Mouse (Mus musculus) kidney, adult 2 months (tissue): Measurements from ENCODE around the gene Fam193a. TPM values are rescaled to one million over a fixed set of nuclear protein-coding genes. Genes with fewer than 3 reads are reported as not detected.

Experiments used
- DNase-seq: peaks from one replicate; pipeline ENCODE4 v3.0.0; 2021
- H3K27ac ChIP-seq: fragments of 200-500 bp; 2 replicates; pipeline ENCODE4 v1.5.1; 2012; ENCODE audit warnings: low read depth, low read length, control low read depth, inconsistent platforms; ENCODE audit not compliant: insufficient read depth
- H3K27me3 ChIP-seq: fragments of 200-500 bp; replicated peaks from 2 replicates; pipeline ENCODE4 v1.6.1; 2012; ENCODE audit warnings: mild to moderate bottlenecking, moderate library complexity, low read length, inconsistent platforms; ENCODE audit not compliant: control insufficient read depth, insufficient read depth
- H3K36me3 ChIP-seq: fragments of 200-500 bp; 2 replicates; pipeline ENCODE4 v1.6.1; 2012; ENCODE audit warnings: mild to moderate bottlenecking, moderate library complexity, low read length, inconsistent platforms; ENCODE audit not compliant: control insufficient read depth, insufficient read depth
- H3K4me1 ChIP-seq: fragments of 200-500 bp; 2 replicates; pipeline ENCODE4 v1.6.1; 2011; ENCODE audit warnings: low read length; ENCODE audit not compliant: control insufficient read depth, insufficient read depth
- H3K4me3 ChIP-seq: fragments of 200-500 bp; 2 replicates; pipeline ENCODE4 v1.5.1; 2011; ENCODE audit warnings: mild to moderate bottlenecking, low read depth, low read length, control low read depth; ENCODE audit not compliant: insufficient read depth
- CTCF ChIP-seq: fragments of 200-500 bp; conservative IDR thresholded peaks from 2 replicates; pipeline ENCODE4 v1.5.1; 2011; ENCODE audit warnings: low read depth, mild to moderate bottlenecking, control low read depth, low read length, moderate library complexity, mixed read lengths; ENCODE audit not compliant: insufficient read depth, insufficient read length
- POLR2A ChIP-seq: fragments of 200-500 bp; IDR thresholded peaks from one replicate; pipeline ENCODE4 v1.6.1; 2011; ENCODE audit warnings: low read depth, low read length, control low read depth
- WGBS: fragments of 180-500 bp; shearing (Covaris S2); methylation state at CpG from one replicate; pipeline ENCODE4 v1.1.7; 2018; 5-methylcytosine and 5-hydroxymethylcytosine counted together
- polyA plus RNA-seq: library from polyadenylated mRNA; depleted of rRNA; stranded (reverse); fragments of >200 nt; gene quantifications from 2 replicates; pipeline ENCODE4 v1.2.3, GENCODE M21; 2012

Fam193a gene
- polyA plus RNA-seq, 1 experiment = 39.0 TPM

DNA sequence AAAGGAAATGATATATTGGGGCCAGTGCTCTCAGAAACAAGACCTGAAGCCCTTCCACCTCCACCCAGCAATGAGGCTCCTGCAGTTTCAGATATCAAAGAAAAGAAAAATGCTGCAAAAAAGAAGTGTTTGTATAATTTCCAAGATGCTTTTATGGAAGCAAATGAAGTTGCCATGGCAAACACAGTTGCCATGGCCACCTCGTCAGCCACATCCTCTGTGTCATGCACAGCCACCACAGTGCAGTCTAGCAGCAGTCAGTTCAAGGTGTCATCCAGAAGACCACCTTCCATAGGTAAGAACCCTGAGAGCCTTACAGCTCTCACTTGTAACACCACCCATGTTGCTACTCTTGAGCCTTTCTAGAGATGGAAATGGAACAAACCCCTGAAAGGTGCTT lies 89.3 kb downstream of the Fam193a start:
- Histone ChIP-seq H3K36me3 (no peaks in the 10 kb centered on the region; the same call in 1 of the 2 replicates), H3K27me3 (no peaks in the 10 kb centered on the region), H3K4me1 (no peaks in the 10 kb centered on the region), H3K27ac (no peak overlapping the region), H3K4me3 (no peak overlapping the region)
- 95% methylated on average over 1 of the region's 1 CpGs for WGBS
- no peak for TF ChIP-seq POLR2A
- no peak for TF ChIP-seq CTCF
- no peak for DNase-seq

DNA sequence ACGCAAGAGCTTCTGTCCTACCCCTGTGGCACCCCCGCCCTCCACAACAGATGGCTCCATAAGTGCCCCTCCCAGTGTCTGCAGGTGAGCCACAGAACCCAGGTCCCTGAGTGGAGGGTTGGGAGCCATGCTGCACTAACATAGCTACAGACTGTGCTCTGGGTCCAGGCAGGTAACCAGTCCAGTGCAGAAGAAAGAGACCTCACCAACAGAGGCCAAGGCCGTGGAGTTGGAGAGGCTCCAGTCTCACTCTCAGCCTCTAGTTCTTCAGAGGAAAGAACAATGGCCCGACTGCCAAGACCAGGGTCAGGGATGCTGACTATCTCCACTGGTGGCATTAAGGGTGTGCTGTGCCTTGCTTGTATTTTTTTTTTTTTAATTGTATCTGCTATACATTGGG lies 91.6 kb downstream of the Fam193a start:
- Histone ChIP-seq H3K36me3 (peaks cover 6% of the 10 kb centered on the region), H3K27me3 (no peaks in the 10 kb centered on the region), H3K27ac (no peak overlapping the region), H3K4me3 (no peak overlapping the region), H3K4me1 (no peaks in the 10 kb centered on the region)
- DNase-seq = no peak
- TF ChIP-seq POLR2A (no peak), CTCF (no peak)
- 95% methylated on average over 4 of the region's 4 CpGs for WGBS

DNA sequence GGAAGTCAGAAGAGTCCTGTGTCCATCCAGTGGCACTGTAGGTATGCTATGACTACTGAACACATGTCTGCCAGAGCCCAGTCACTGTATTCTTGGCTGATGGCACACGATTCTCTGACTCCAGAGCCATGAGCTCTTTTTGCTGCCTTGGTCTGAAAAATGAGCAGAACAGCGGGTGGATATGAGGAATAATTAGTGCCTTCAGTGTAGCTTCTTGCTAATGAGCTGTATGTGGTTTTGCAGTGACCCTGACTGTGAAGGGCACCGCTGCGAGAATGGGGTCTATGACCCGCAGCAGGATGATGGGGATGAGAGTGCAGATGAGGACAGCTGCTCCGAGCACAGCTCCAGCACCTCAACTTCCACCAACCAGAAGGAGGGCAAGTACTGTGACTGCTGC lies 92.1 kb downstream of the Fam193a start:
- no peak for DNase-seq

DNA sequence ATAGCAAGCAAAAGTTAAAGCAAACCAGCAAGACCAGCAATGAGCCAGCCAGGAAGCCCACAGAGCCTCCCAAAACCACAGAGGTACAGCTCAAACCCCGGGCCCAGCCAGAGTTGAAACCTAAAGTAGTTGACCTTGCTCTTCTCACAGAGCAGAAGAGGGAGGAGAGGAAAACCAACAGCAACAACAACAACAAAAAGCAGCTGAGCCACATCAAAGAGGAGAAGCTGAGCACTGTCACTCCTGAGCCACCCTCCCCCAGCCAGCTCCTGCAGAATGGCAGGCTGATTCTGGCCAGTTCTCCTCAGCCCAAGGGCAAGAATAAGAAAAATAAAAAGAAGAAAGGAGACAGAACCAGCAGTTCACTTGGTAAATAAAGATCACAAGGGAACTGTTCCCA lies 96.3 kb downstream of the Fam193a start:
- H3K27ac ChIP-seq = no peak overlapping the region
- H3K27me3 ChIP-seq = no peaks in the 10 kb centered on the region
- no peak for TF ChIP-seq CTCF
- no peak for TF ChIP-seq POLR2A
- peaks cover 7% of the 10 kb centered on the region for H3K36me3 ChIP-seq
- H3K4me1 ChIP-seq = no peaks in the 10 kb centered on the region
- no peak overlapping the region for H3K4me3 ChIP-seq
- WGBS = 50% methylated on average over 1 of the region's 1 CpGs
- DNase-seq = no peak

More for the DNA sequence above, 92.1 kb downstream of the Fam193a start:
- peaks cover 6% of the 10 kb centered on the region for H3K36me3 ChIP-seq
- H3K27ac ChIP-seq = no peak overlapping the region
- H3K4me3 ChIP-seq = no peak overlapping the region
- 94% methylated on average over 6 of the region's 6 CpGs for WGBS
- no peak for TF ChIP-seq POLR2A
- TF ChIP-seq CTCF = no peak
- H3K27me3 ChIP-seq = no peaks in the 10 kb centered on the region
- no peaks in the 10 kb centered on the region for H3K4me1 ChIP-seq

DNA sequence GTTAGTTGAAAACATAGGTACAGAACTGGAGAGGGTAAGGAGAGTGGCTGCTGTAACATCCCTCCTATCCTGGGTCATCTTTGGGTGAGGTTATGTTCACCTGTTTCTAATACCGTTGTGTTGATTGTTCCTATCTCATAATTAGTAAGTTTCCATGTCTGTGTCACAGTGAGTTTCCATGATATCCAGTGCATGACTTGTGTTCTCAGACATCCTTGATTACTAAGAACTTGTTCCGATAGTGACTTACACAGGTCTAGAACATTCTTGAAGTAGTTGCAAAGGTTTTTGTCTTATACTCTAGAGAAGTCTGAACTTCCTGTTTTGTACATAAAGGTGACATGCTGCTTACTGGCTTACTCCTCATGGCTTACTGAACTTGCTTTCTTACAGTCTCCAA lies 96.9 kb downstream of the Fam193a start:
- no peak for DNase-seq
- TF ChIP-seq CTCF (no peak), POLR2A (no peak)
- no peak overlapping the region for H3K27ac ChIP-seq
- WGBS = 88% methylated on average over 2 of the region's 2 CpGs
- peaks cover 7% of the 10 kb centered on the region for H3K36me3 ChIP-seq
- no peaks in the 10 kb centered on the region for H3K27me3 ChIP-seq
- H3K4me1 ChIP-seq = no peaks in the 10 kb centered on the region
- H3K4me3 ChIP-seq = no peak overlapping the region

DNA sequence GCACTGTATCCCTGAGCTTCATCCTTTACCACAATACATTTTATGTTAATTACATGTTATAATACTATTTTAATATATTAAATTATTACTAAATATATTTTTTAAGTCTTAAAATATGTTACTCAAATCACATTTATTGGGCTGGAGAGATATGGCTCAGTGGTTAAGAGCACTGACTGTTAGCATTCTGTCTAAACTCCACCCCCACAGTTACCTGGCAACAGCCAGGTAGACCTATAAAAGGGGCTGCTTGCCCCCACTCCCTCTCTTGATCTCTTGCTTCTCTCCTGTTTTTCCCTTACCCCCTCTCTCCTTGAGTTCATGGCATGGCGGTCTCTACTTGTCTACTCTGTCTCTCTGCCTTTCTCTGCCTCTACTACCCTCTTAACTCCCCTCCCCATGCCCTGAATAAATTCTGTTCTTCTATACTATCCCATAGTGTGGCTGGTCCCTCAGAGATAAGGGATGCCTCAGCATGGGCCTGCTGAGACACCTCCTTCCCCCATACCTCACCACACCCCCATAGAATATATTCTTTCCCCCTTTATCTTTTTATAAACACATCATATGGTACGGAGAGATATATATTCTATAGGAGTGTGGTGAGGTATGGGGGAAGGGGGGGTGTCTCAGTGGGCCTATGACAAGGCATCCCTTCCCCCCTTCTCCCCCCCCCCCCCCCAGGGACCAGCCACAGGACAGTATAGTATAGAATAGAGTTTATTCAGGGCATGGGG lies 98.5 kb downstream of the Fam193a start:
- DNase-seq = no peak
- no peaks in the 10 kb centered on the region for H3K27me3 ChIP-seq
- WGBS = 98% methylated on average over 2 of the region's 2 CpGs
- H3K4me1 ChIP-seq = no peaks in the 10 kb centered on the region
- peaks cover 7% of the 10 kb centered on the region for H3K36me3 ChIP-seq
- TF ChIP-seq CTCF (no peak), POLR2A (no peak)
- H3K27ac ChIP-seq = no peak overlapping the region
- no peak overlapping the region for H3K4me3 ChIP-seq

DNA sequence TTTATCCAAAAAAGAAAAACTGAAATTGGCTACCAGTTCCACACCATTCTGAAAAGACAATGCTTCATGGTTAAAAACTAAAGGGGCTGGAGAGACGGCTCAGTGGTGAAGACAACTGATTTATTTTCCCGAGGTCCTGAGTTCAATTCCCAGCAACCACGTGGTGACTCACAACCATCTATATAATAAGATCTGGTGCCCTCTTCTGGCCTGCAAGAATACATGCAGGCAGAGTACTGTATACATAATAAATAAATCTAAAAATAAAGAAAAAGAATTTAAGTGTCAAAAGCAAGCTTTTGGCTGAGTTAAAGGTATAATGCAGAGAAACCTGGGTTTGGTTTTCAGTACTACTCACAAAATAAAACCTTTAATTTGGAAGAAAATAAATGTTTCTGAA lies 111.2 kb downstream of the Fam193a start:
- Histone ChIP-seq H3K36me3 (peaks cover 9% of the 10 kb centered on the region), H3K4me1 (no peaks in the 10 kb centered on the region), H3K4me3 (no peak overlapping the region), H3K27ac (no peak overlapping the region), H3K27me3 (no peaks in the 10 kb centered on the region)
- WGBS = 76% methylated on average over 3 of the region's 3 CpGs
- no peak for DNase-seq
- TF ChIP-seq POLR2A (no peak), CTCF (no peak)
